Mouse (Mus musculus) neural tube, embryonic 15.5 days (tissue): ENCODE measurements around the gene Phf23. TPM values are rescaled to one million over a fixed set of nuclear protein-coding genes. Genes with fewer than 3 reads are reported as not detected.

Experiments
- microRNA counts: library from miRNA; unstranded; fragments of <30 nt; microRNA quantifications from one replicate; lab custom pipeline; 2016
- microRNA-seq: library from miRNA; unstranded; fragments of <30 nt; microRNA quantifications from one replicate; pipeline ENCODE4, GENCODE M21; 2017
- polyA plus RNA-seq: library from polyadenylated mRNA; unstranded; fragments of >200 nt; fragmentation: Nextera tagmentation; extraction: Ambion mirVana; gene quantifications from 2 replicates; pipeline ENCODE4 v1.2.1, GENCODE M21; 2015

Phf23 gene
- polyA plus RNA-seq, 1 experiment from 2014 or later = 53.5 TPM

MicroRNA genes within 50 kb of the gene (microRNA counts, 519-probe panel; counts per million panel counts)
- not detected for microRNA mmu-miR-324-3p (lab: Ali Mortazavi, UCI)
- microRNA mmu-miR-324-5p (lab: Ali Mortazavi, UCI) = 2,896 counts per million, percentile 69 among the panel's probes with 10 or more counts

Small RNA genes lying within 50 kb of the gene (microRNA-seq; reads per million reads assigned to microRNA genes)
- not detected for gene Gm44349
- gene Mir324 = 2,016 reads per million, percentile 85 among the genes with 10 or more reads in this experiment

Other genes with a start within 250 kb of the Phf23 start
- 13.2 and 18.7 TPM in 2 replicates for gene Polr2a, start 237.1 kb upstream of the Phf23 start, polyA plus RNA-seq
- gene Slc35g3, start 233.8 kb upstream of the Phf23 start, polyA plus RNA-seq = 0.19 TPM in 1 of 2 replicates, not detected in the other
- gene Zbtb4, start 229.9 kb upstream of the Phf23 start, polyA plus RNA-seq = 4.7 and 5.3 TPM in 2 replicates
- 2.1 and 3.0 TPM in 2 replicates for gene Chrnb1, start 199.8 kb upstream of the Phf23 start, polyA plus RNA-seq
- 8.5 and 8.7 TPM in 2 replicates for gene Fgf11, start 193.9 kb upstream of the Phf23 start, polyA plus RNA-seq
- 1.1 and 4.2 TPM in 2 replicates for gene Tmem102, start 190.2 kb upstream of the Phf23 start, polyA plus RNA-seq
- not detected in 2 replicates for gene Gm39566, start 180.5 kb upstream of the Phf23 start, polyA plus RNA-seq
- gene Spem2, start 177.3 kb upstream of the Phf23 start, polyA plus RNA-seq = not detected in 2 replicates
- gene Spem1, start 173.6 kb upstream of the Phf23 start, polyA plus RNA-seq = 0.29 and 0.34 TPM in 2 replicates
- 19.4 and 21.4 TPM in 2 replicates for gene Nlgn2, start 158.0 kb upstream of the Phf23 start, polyA plus RNA-seq
- gene Tmem256, start 157.3 kb upstream of the Phf23 start, polyA plus RNA-seq = 368 and 430 TPM in 2 replicates
- gene Plscr3, start 149.4 kb upstream of the Phf23 start, polyA plus RNA-seq = 44.3 and 53.1 TPM in 2 replicates
- 0.19 and 1.9 TPM in 2 replicates for gene Tnk1, start 137.0 kb upstream of the Phf23 start, polyA plus RNA-seq
- gene Tmem95, start 117.8 kb upstream of the Phf23 start, polyA plus RNA-seq = not detected in 2 replicates
- 2.1 and 3.2 TPM in 2 replicates for gene Kctd11, start 114.4 kb upstream of the Phf23 start, polyA plus RNA-seq
- 0.40 and 16.3 TPM in 2 replicates for gene Acap1, start 100.2 kb upstream of the Phf23 start, polyA plus RNA-seq
- 6.3 and 6.5 TPM in 2 replicates for gene 2810408A11Rik, start 94.8 kb upstream of the Phf23 start, polyA plus RNA-seq
- 15.7 and 17.0 TPM in 2 replicates for gene Neurl4, start 94.7 kb upstream of the Phf23 start, polyA plus RNA-seq
- gene Gps2, start 81.9 kb upstream of the Phf23 start, polyA plus RNA-seq = 63.1 and 64.7 TPM in 2 replicates
- 1,034 and 1,270 TPM in 2 replicates for gene Eif5a, start 73.8 kb upstream of the Phf23 start, polyA plus RNA-seq
- 5.0 and 6.3 TPM in 2 replicates for gene Ybx2, start 60.0 kb upstream of the Phf23 start, polyA plus RNA-seq
- gene Slc2a4, start 47.6 kb upstream of the Phf23 start, polyA plus RNA-seq = 4.4 and 8.5 TPM in 2 replicates
- gene Cldn7, start 31.0 kb upstream of the Phf23 start, polyA plus RNA-seq = 0.33 and 64.8 TPM in 2 replicates
- gene Ctdnep1, start 14.6 kb upstream of the Phf23 start, polyA plus RNA-seq = 23.6 and 27.2 TPM in 2 replicates
- gene Elp5, start 13.3 kb upstream of the Phf23 start, polyA plus RNA-seq = 159 and 167 TPM in 2 replicates
- gene Gabarap, start 4.6 kb upstream of the Phf23 start, polyA plus RNA-seq = 549 and 565 TPM in 2 replicates
- 22.6 and 25.1 TPM in 2 replicates for gene Dvl2, start 4.8 kb downstream of the Phf23 start, polyA plus RNA-seq
- 61.7 and 65.7 TPM in 2 replicates for gene Acadvl, start 19.6 kb downstream of the Phf23 start, polyA plus RNA-seq
- 20.1 and 24.7 TPM in 2 replicates for gene Dlg4, start 21.2 kb downstream of the Phf23 start, polyA plus RNA-seq
- 1.7 and 2.1 TPM in 2 replicates for gene Asgr1, start 58.3 kb downstream of the Phf23 start, polyA plus RNA-seq
- 0.18 TPM in 1 of 2 replicates, not detected in the other for gene Asgr2, start 96.9 kb downstream of the Phf23 start, polyA plus RNA-seq
- 0.38 and 0.55 TPM in 2 replicates for gene Mgl2, start 134.6 kb downstream of the Phf23 start, polyA plus RNA-seq
- 0.37 and 1.1 TPM in 2 replicates for gene Clec10a, start 160.4 kb downstream of the Phf23 start, polyA plus RNA-seq
- gene Slc16a11, start 217.0 kb downstream of the Phf23 start, polyA plus RNA-seq = 6.3 and 7.3 TPM in 2 replicates
- 12.4 and 14.3 TPM in 2 replicates for gene Slc16a13, start 225.3 kb downstream of the Phf23 start, polyA plus RNA-seq
- gene Bcl6b, start 234.0 kb downstream of the Phf23 start, polyA plus RNA-seq = 5.2 and 6.6 TPM in 2 replicates
- gene 0610010K14Rik, start 242.1 kb downstream of the Phf23 start, polyA plus RNA-seq = 153 and 167 TPM in 2 replicates
- gene Gm21988, start 244.1 kb downstream of the Phf23 start, polyA plus RNA-seq = 13.1 and 16.0 TPM in 2 replicates
- 384 and 458 TPM in 2 replicates for gene Rnasek, start 244.1 kb downstream of the Phf23 start, polyA plus RNA-seq